Mouse (Mus musculus) small intestine, adult 2 months (tissue): ENCODE measurements around the gene Parvb.

ENCODE experiments used
- CTCF ChIP-seq: fragments of 200-500 bp; IDR thresholded peaks from 2 replicates; pipeline ENCODE4 v1.5.1; 2012; ENCODE audit warnings: low read depth, mild to moderate bottlenecking, control low read depth, inconsistent platforms, low read length, moderate library complexity, mixed read lengths; ENCODE audit not compliant: insufficient replicate concordance, insufficient read length; ENCODE audit errors: extremely low read depth
- POLR2A ChIP-seq: fragments of 200-500 bp; IDR thresholded peaks from 2 replicates; pipeline ENCODE4 v1.6.1; 2012; ENCODE audit warnings: low read depth, mild to moderate bottlenecking, control low read depth, inconsistent platforms, low read length, moderate library complexity

DNA sequence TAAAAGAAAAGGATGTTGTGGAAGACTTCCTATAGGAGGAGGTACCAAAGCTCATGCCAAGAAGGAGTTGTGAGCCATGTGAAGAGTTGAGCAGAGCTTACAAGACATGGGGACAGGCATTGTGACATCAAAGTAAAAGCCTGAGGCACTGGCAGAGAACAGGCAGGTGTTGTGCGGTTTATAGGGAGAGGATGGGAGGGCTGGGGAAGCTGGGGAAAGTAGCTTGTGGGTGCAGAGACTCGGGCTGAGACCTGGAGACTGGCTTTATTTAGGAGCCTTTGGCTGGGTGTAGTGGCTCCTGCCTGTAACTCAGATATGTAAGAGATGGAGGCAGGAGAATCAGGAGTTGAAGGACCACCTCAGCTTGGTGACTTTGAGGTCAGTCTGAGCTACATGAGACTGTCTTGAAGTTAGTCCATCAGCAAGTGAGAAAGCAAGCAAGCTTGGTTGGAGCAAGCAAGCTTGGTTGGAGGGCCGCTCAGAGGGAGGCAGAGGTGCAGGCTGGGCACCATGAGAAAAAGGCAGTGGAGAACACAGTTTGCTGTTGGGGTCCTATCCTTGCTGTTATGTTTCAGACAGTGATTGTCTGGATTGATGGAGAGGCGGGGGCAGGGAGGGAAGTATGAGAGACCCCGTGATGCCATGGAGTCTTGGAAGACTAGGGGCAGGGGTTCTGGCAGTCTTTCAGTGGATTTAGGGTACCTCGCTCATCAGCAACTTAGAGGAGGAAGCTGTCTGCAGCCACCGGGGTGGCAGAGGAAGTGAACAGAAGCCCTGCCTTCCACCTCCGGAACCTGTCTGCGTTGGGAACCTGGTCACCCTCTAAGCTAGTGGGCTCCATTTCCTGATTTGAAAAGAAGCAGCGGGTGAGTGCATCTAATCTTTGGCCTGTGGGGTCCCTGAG lies 92.4 kb downstream of the Parvb start, which contains the start of gene Parvg:
- TF ChIP-seq CTCF (no peak), POLR2A (no peak)
